Mouse (Mus musculus) frontal cortex, postnatal 10 days (tissue): Measurements from ENCODE around the gene Glra1.
"Not testable (repeated sequence)": the region's sequence is repeated elsewhere in the genome, so short reads cannot be mapped to it uniquely, and the experiment has no call there.

Source experiments
- DNase-seq, 2 experiments: peaks; one replicate each; pipeline ENCODE4 v3.0.0; 2022; ENCODE audit warnings: low spot score in 2 of 2, mixed read lengths in 1 of 2

The Glra1 gene

DNA sequence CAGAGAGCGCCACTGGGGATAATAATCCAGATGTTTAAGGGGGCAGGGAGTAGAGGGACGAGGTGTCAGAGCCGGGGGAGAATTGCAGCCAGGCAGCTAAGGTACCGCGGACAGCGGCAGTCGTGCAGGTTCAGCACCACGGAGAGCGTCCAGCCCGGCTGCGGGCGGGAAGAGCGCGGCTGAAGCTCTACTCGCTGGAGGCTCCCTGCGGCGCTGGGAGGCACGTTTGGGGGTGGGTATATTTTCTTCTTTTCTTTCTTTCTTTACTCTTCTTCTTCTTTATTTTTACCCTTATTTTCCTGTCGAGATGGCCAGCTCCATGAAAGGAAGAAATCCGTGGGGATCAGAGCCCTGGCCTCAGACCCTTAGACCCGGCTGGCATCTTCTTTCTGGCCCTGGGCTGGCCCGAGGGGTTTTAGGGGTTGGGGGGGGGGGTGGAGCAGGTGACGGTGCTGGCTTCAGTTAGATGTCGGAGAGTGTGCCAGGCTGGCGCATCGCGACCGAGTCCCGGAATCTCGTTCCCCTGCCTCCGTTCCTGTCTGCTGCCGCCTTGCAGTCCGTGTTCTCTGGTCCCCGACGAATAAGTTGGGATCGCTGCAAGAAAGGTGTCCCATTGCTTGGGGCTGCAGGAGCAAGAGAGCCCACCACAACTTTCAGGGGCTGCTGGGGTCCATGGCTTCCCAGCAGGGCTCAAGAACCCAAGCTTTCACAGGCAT, at the start of gene Glra1:
Glra1 (minus strand) TSS at position 391 of the 716 bp plus-strand sequence.
- DNase-seq: peak in 1 of 2 experiments; percentile 28

DNA sequence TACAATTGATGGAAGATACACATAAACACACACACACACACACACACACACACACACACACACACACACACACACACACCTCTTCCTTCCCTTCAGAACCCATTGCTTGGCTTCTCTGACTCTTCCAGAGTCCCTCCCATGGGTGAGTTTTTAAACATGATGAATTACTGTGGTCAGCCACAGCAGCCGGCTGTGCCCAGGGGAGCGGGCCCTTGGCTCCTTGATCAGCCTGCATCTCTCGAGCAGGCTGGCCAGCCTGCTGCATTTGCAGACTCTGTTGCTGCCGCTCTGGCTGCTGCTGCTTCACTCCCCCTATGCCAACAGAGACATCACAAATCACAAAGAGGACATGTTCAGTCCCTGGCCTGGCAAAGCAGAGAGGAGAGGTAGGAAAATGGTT, 29.0 kb upstream of the Glra1 start:
- DNase-seq: no peak

DNA sequence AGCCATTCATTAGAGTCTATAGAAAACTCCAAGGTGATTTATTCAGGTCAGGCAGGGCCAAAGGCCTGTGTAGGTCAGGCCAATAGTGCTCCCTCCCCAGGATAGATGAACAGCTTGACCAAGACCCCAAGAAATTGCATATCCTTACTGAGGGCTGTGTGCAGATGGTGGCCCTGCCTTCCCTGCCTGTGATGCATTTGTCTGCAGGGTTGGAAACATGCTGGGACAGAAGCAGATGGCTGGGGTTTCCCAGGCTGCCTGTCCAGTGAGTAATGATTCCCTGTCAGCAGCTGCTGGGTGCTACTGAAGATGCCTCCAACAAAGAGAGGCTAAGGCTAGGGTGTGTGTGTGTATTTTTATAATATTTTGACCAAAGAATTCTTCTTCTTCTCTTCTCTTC, 25.9 kb upstream of the Glra1 start:
- DNase-seq: no peak

DNA sequence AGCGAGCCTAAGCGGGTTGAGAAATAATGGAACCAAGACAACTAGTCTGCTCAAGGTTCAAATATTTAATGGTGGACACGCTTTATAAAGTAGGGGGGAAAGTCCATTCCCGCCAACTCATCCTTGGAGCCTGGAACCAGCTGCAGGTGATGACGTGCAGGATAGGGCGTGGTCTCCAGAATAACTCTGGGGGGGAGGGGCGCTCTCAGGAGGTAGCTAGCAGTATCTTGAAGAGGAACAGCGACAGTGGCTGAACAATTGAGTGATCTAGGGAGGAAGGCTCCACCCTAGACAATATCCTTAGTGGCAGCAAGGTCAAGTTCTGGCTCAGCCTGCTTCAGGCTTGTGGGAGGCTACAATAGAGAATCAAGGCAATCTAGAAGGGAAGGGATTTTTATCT, 6.6 kb upstream of the Glra1 start:
- not testable (repeated sequence) for DNase-seq

DNA sequence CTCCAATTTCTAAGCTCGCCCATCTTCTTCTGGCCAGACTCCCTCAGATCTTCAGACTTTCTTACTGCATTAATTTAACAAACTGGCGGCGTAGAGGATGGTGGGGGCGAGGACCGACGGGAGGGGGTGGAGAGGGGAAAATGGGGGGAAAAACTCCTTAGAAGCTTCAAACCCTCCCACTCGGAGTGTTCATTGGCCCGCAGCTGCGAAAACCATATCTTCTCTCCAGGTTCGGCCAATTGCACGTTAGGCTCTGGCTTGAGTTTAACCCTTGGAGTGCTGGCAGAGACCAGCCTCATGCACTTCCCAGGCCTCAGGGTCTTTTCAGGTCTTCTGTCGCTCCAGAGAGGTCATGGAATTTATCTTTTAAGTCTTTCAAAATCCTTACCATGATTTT, 524 bp upstream of the Glra1 start:
- DNase-seq: no peak

DNA sequence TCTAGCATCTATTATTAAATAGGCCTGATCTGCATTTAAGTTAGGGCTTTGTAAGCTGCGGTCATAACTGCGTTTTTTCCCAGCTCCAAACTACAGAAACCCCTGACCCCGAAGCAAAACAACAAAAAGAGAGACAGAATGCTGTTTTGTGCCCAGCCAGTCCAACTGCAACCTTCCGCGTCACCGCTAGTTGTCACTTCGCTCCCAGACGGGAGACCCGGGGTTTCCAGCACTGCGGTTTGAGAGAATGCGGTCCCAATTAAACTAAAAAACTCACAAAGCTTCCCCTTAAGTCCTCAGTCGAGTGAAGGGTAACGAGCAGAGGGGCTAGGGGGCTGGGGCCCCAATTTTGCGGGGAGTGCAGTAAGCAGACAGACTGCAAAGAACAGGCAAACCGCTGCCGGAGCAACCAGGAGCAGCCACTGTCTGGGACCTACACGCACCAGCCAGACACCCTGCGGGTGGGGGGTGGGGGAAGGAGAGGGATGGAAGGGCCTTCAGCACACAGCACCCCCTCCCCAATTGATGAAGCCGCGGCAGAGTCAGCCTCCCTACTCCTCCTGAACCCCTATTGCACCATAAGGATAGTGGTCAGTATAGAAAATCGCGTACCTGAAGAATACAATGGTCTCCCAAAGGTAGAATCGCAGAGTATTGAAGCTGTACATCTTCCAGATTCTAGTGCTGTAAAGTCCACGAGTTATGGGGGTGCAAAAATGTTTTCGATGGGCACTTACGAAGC, 761 bp downstream of the Glra1 start:
- DNase-seq: peak in 1 of 2 experiments; percentile 31

DNA sequence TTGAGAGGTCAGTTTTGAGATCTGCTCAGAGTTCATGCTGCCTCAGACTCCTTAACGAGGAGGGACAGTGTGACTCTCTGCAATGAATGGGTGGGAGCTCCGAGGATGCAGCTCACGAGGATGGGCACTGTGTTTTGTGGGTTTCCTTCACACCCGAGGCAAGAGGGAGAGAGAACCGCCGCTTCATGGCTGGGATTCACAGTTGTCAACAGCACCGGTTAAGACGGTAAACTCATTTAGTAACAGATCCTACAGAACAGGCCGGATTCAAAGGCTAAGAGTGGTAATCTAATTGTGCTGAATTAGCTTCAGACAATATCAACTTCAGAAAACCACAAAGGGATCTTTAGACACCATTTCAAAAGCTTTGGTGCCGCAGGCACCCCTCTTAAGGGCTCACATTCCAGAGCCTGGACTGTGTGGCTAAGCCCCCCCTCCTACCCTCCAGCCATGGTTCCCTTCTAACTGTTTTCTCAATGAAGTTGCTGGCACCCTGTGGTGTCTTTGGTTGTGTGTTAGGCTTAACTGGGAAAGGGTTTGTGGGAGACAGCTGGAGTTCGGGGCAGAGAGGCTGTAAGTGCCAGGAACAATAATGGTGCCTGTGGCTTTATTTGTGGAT, 6.4 kb downstream of the Glra1 start:
- no peak for DNase-seq

DNA sequence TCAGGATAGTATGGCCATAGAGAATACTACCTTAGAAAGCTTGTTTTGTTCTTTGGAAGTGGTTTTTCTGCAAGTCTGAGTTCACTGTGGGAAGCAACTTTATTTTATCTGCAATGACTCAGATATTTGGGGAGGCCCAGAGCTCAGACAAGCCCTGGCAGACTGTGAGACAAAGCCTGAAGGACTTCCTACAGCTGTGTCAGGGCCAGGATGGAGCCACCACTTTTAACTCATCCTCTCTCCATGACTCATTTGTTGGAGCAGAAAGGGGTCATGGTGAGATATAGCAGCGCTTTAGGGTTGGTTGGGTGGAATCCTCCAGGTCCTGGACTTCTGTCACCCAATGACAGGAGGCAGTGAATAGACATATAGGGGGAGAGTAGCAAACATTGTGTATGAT, 12.3 kb downstream of the Glra1 start:
- DNase-seq: no peak

DNA sequence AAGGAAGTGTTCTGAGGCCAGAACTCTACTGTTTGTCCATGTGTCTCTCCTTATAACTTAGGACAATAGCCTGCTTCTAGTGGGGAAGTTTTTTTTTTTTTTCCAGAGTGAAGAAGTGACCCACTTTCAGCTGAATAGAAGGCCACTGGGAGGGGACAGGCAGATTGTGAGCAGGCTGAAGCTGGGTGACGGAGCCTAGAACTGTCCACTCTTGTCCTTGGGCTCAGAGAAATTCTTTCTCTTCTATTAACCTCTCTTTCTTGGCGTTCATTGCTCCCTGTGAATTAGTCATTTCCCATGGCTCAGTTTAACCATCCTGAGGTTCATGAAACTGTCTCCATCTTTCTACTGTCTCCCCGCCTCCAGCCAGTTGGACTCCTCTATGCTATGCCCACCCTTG, 13.6 kb downstream of the Glra1 start:
- no peak for DNase-seq

DNA sequence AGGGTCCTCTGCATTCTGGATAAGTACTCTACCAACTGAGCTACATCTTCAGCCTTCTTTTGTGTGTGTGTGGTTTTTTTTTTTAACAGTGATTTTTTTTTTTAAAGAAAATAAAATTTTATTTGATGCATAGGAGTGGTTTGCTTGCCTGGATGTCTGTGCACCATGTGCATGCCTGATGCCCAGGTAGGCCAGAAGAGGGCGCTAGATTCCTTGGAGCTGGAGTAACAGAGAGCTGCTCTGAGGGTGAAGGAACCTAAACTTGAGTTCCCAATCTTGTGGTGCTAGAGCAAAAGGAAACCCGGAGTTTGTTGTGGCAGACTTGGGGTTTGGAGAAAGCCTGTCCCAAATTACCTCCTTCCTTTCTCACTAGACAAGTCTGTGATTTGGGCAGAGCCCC, 16.8 kb downstream of the Glra1 start:
- DNase-seq: no peak

DNA sequence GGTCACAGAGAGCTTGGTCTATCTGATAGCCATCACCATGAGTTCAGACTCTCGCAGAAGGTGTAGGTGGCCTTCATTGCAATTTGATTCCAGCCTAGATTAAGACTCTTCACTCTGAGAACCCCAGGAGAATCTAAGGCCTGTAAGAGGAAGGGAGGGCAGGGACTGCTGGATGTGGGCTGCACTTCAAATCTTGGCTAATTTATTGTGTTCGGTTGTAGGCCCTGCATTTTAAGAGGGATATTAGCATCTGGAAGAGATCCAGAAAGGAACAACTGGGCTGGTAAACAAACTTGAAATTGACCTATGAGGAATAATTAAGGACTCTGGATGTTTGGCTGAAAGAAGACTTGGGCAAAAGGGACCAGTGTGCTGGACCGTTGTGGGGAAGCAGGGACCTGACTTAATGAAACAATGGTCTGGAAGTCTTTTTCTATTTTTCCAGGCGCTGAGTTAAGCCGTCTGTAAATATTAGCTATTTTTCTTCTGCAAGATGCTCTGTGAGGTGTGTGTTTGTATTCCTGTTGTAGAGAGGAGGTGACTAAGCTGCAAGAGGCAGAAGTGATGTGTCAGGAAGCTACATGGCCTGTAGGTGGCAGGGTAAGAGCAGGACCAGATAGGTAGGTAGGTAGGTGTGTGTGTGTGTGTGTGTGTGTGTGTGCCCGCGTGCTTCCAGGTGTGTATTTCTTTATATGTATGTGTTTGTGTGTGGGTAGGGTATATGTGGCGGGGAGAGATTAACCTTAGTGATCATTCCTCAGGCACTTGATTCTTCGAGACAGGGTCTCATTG, 18.4 kb downstream of the Glra1 start:
- DNase-seq: no peak

DNA sequence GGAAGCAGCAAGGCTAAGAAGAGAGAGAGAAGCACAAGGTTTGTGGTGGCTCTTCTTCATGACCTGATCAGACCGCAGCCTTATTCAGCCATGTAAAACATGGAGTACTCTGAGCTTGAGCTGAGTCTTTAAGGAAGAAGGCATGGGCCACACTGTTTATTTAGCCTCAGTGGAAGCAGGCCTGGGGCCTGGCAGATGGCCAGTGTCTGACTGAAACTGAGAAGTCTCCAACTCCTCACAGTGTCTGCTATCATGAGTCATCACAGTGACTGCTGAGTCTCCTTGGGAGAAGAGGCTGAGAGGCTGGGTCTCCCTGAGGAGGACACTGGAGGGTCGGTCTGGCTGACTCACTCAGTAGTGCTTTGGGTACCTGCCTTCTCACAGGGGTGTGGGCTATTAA, 33.6 kb downstream of the Glra1 start:
- DNase-seq: no peak

DNA sequence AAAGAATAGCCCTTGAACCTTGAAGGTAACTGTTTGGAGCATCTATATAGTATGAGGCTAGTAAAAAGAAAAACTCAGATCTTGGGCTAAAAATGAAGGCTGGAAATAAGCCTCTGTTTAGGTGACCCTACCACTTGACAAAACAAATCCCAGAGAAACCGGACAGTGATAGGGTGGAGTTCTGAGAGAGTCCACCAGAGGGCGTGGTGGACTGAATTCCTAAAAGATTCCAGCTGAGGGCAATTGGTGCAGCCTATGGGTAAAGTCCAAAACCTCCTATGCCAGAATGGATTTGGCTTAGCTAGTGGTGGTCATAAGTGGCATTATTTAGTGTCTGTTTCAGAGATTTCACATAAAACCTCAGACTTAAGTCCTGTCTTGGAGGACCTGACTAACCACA, 36.9 kb downstream of the Glra1 start:
- DNase-seq: peak in 1 of 2 experiments; percentile 13

DNA sequence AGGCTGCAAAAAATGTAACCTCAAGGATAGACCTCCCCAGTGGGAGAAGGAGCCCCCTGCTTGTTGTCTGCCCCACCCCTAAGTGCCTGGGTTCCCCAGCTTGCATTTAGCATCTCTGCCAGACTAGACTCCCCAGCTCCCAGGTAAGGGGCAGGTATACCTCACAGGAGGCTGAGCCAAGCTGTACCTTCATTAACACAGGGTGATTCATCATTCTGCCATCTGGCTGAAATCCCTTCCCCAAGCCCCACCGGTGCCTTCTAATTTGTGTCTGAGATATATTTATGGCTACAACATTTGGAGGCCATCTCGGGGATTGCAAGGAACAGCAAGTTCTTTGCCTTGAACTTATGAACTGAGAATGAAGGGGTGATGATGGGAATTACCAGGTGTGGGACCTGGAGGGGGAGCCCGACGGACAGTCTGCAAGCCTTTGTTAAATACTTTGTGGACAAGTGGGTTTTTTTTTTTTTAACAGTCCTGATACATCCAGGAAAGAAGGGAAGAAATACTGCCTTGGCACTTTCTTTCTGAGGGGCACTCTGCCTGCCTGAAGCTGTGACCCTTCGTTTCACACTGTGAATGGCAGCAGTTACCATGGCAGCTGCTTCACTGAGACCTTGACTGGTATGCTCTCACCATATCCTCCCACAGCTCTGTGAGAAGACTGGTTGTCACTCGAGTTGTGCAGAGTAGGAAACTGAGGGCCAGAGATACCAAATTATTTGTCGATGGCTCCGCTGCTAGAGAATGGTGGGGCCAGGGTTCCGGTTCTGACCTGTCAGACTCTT, 41.5 kb downstream of the Glra1 start:
- no peak for DNase-seq

DNA sequence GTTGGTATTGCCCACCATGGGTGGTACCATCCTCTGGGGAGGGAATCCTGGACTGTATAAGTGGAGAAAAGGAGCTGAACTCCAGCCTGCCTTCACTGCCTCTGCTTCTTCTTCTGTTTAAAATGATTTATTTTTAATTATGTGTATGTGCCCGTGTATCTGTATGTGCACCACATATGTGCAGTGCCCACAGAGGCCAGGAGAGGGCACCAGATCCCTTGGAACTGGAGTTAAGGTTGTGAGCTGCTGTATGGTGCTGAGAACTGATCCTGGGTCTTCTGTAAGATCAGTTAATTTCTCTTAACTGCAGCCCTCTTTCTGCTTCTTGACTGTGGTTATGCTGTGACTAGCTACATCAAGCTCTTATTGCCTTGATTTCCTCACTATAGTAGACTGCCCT, 62.3 kb downstream of the Glra1 start:
- DNase-seq: no peak

DNA sequence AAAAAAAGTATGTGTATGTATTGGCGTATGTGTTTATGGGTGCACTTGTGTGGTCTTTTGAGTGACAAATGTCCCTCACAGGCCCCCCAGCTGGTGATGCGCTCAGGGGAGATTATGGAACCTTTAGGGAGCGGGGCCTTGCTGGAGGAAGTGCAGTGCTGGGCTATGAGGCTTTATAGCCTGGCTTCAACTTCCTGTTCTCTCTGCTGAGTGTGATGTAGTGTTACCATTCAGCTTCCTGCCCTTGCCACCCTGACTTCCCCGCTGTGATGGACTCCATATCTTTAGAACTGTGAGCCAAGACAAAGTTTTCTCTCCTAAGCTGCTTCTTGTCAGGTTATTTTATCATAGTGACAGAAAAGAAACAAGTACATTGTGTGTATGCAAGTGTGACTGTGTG, 65.3 kb downstream of the Glra1 start:
- DNase-seq: no peak

DNA sequence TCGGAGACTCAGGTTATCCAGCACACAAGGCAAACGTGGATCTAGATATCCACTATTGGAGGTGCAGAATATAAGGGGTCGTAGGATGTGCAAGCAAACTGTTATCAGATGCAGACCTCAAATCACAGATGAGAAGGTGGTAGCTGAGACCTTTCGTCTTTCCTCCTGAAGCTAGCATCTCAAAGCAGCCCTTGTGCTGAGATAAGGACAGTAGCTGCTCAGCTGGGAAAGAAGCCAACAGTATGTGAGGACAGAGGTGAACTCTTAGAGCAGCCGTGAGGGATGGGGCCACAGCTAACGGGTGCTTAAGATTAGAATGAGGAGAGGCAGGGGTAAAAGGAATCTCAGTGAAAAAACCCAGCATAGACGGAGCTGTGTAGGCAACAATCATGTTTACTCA, 65.9 kb downstream of the Glra1 start:
- no peak for DNase-seq

DNA sequence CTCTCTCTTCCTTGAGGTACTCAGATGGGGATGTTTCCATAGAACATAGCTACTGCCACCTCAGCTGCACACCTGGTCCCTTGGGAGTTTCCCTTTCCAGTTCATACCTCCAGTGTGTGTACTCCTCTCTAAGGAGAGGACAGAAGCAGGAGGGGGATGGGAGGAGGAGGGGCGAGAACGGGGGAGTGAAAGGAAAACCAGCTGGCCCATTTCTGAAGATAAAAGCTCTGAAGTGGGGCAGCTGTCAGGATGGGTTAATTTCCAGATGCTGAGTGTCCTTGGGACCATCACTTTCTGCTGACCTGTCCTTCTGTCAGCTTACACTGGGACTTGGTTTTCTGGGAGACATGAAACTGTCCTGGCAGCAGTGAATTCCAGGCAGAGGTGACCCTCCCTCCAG, 73.2 kb downstream of the Glra1 start:
- DNase-seq: no peak

DNA sequence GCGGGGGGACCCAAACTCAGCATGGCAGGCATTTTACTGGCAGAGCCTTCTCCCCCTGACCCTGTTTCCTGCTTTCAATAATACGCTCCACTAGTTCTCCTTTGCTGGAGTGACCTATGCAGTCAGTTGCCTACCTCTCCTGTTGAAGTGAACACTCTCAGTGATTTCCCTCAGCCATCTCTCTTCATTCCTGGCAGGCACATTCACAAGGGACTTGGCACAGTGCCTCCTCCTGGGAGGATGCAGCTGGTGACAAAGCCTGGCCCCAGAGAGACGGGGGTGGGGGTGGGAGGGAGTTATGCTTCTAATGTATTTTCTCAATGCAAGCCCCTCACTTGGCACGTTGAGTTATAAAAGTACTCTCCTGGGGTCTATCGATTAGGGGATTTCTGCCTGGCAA, 74.6 kb downstream of the Glra1 start:
- peak; percentile 50 to 53 for DNase-seq

DNA sequence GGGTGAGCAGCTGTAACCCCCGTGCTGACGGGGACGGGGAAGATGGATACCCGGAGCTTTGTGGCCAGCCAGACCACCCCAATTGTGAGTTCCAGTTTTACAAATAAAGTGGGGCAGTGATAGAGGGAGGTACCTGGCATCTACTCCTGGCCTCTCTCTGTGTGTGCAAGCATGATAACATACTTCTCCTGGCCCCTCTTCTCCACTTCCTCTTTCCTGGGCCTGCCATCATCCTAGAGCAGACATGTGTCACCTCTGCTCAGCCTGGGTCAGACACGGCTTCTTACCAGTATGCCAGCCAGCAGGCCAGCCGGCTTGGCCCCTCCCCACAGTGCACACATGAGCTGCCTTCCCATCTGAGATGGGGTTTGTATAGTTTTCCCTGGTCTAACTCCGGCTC, 77.3 kb downstream of the Glra1 start:
- DNase-seq: no peak
